Mouse (Mus musculus) forebrain, embryonic 16.5 days (tissue): ENCODE measurements around the gene P2ry12. TPM values are rescaled to one million over a fixed set of nuclear protein-coding genes. Genes with fewer than 3 reads are reported as not detected.

Experiments
- ATAC-seq: fragments of 200-750 bp; cut with Nextera tagmentation; 2 replicates; pipeline ENCODE4 v1.8.0; 2017; ENCODE audit warnings: mild to moderate bottlenecking, moderate library complexity
- H3K27ac ChIP-seq: fragments of 300-500 bp; sonication (generic); 2 replicates; pipeline ENCODE4 v1.5.1; 2014; ENCODE audit warnings: low read length, control low read depth
- H3K27me3 ChIP-seq: fragments of 300-500 bp; sonication (generic); replicated peaks from 2 replicates; pipeline ENCODE4 v1.6.1; 2014; ENCODE audit warnings: low read length; ENCODE audit not compliant: control insufficient read depth, insufficient read depth
- H3K36me3 ChIP-seq: fragments of 300-500 bp; sonication (generic); 2 replicates; pipeline ENCODE4 v1.6.1; 2014; ENCODE audit not compliant: control insufficient read depth, insufficient read depth
- H3K4me1 ChIP-seq: fragments of 300-500 bp; sonication (generic); replicated peaks from 2 replicates; pipeline ENCODE4 v1.6.1; 2014; ENCODE audit warnings: low read length; ENCODE audit not compliant: control insufficient read depth, insufficient read depth
- H3K4me2 ChIP-seq: fragments of 300-500 bp; sonication (generic); 2 replicates; pipeline ENCODE4 v1.6.1; 2014; ENCODE audit warnings: mild to moderate bottlenecking, low read length, control low read depth
- H3K4me3 ChIP-seq: fragments of 300-500 bp; sonication (generic); replicated peaks from 2 replicates; pipeline ENCODE4 v1.5.1; 2014; ENCODE audit warnings: mild to moderate bottlenecking, low read length, control low read depth
- H3K9ac ChIP-seq: fragments of 300-500 bp; sonication (generic); replicated peaks from 2 replicates; pipeline ENCODE4 v1.6.1; 2014; ENCODE audit warnings: low read depth, low read length, control low read depth
- H3K9me3 ChIP-seq: fragments of 300-500 bp; sonication (generic); 2 replicates; pipeline ENCODE4 v1.6.1; 2016; ENCODE audit warnings: low read length; ENCODE audit not compliant: control insufficient read depth
- WGBS: fragments of 180-500 bp; shearing (Covaris S2); extraction: QIAGEN DNeasy Blood & Tissue Kit; methylation state at CpG from one replicate; pipeline ENCODE4 v1.1.7; 2014; 5-methylcytosine and 5-hydroxymethylcytosine counted together
- polyA plus RNA-seq: library from polyadenylated mRNA; unstranded; fragments of >200 nt; fragmentation: Nextera tagmentation; extraction: Ambion mirVana; gene quantifications from 2 replicates; pipeline ENCODE4 v1.2.1, GENCODE M21; 2015

P2ry12 gene
- polyA plus RNA-seq, 1 experiment from 2014 or later, result 9.8 TPM

- ATAC-seq, result no peak
Measured at GRCm38 (mm10) chr3:59212404-59212803, 50.3 kb downstream of the P2ry12 start.

GRCm38 (mm10) chr3:59211784-59212183 lies 50.9 kb downstream of the P2ry12 start:
- 90% methylated on average over 8 of the region's 8 CpGs for whole genome bisulfite sequencing
- Histone ChIP-seq H3K4me2 (no peak overlapping the region), H3K36me3 (no peaks in the 10 kb centered on the region), H3K27ac (no peak overlapping the region), H3K4me3 (no peak overlapping the region), H3K9ac (no peak overlapping the region), H3K9me3 (no peaks in the 10 kb centered on the region), H3K4me1 (no peaks in the 10 kb centered on the region), H3K27me3 (no peaks in the 10 kb centered on the region)
- no peak for ATAC-seq

More at GRCm38 (mm10) chr3:59212404-59212803, 50.3 kb downstream of the P2ry12 start:
- H3K4me1 ChIP-seq, result no peaks in the 10 kb centered on the region
- no peak overlapping the region for H3K9ac ChIP-seq
- H3K27ac ChIP-seq, result no peak overlapping the region
- no peak overlapping the region for H3K4me2 ChIP-seq
- H3K9me3 ChIP-seq, result no peaks in the 10 kb centered on the region
- no peaks in the 10 kb centered on the region for H3K36me3 ChIP-seq
- no peaks in the 10 kb centered on the region for H3K27me3 ChIP-seq
- no peak overlapping the region for H3K4me3 ChIP-seq

DNA sequence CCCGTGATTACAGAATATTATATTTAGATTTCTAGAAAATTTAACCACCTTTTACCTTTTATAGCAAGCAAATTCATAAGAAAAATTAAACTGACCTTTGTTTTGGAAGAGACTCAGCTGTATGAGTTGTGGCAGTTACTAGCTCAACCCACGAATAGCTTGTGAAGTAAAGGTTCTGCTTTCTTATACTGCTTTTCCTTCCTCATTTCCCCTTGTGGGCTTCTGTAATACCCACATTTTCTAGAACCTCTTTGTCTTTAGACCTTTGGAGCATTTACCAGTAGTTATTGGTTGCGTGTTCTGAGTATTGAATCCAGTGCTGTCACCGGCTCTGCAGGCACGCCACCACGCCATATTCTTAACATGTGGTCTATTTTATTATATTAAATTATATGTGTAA lies 51.9 kb downstream of the P2ry12 start, which contains the start of gene P2ry13:
P2ry13 (minus strand) TSS at position 156 of the 400 bp plus-strand sequence.
- no peaks in the 10 kb centered on the region for H3K4me1 ChIP-seq
- H3K4me2 ChIP-seq, result no peak within 1 kb of the TSS
- H3K27ac ChIP-seq, result no peak within 1 kb of the TSS
- 95% methylated on average over 6 of the region's 6 CpGs for WGBS
- H3K27me3 ChIP-seq, result no peaks in the 10 kb centered on the region
- no peak within 1 kb of the TSS for H3K4me3 ChIP-seq
- H3K9me3 ChIP-seq, result no peaks in the 10 kb centered on the region
- no peak for ATAC-seq
- H3K9ac ChIP-seq, result no peak within 1 kb of the TSS
- no peaks in the 10 kb centered on the region for H3K36me3 ChIP-seq

DNA sequence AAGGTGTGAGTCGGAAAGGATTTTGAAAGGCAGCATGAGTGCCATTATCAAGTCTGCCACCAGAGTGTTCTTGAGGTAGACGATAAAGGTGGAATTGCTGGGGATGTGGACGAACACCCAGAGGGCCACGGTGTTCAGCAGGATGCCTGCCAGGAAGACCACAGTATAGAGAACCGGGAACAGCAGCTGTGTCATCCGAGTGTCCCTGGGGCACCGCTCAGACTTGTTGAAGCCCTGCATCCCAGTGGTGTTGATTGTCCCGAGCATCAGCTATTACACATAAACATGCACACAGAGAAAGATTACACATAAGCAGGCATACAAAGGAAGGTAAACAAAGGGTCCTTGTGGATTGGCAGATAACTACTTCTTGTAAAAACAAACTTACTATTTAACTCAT lies 52.6 kb downstream of the P2ry12 start:
- WGBS, result 74% methylated on average over 8 of the region's 8 CpGs
- no peak for ATAC-seq
- no peaks in the 10 kb centered on the region for H3K36me3 ChIP-seq

DNA sequence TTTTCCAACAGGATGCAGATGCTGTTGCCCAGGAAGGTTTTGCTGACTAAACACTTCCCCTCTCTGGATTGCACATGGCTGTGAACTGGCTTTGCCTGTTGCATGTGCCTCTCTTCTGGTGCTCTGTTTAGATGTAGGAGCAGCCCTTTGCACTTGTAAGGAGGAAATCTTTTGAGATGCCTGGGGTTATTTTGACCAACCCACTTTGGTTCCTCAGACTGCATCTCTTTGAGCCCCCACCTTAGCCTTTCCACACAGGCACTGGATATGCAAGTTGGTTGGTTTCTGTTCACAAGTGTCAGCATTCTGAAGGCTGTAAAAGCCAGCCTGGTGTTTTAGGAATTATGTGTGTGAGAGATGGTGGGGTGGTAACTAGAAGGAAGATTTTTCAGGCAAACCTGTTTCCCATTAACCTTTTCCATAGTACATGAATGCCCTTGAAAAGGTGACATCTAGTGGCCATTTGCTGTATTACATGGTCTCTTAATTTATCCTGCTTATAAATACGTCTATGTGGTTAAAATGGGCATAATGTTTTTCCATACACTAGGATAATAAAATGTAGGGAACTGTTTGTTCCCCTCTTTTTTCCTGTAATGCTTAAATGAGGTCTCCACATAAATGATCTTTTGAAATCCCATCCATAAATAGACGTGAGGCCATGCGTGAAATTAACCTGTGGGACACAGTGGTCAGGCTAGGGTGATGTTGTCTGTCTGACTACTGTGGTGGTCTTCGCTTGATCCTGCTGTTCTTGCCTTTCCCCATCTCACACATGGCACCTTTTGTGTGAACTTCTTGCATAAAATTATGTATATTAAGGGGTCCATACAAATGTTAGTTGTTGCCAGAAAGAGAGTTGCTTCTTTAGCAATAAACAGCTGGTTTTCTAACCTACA lies 53.8 kb downstream of the P2ry12 start:
- H3K36me3 ChIP-seq, result no peaks in the 10 kb centered on the region
- no peak overlapping the region for H3K4me3 ChIP-seq
- H3K4me2 ChIP-seq, result no peak overlapping the region
- WGBS, result 65% methylated on average over 4 of the region's 4 CpGs
- no peaks in the 10 kb centered on the region for H3K4me1 ChIP-seq
- no peak overlapping the region for H3K27ac ChIP-seq
- H3K27me3 ChIP-seq, result no peaks in the 10 kb centered on the region
- ATAC-seq, result peak; percentile 80
- no peaks in the 10 kb centered on the region for H3K9me3 ChIP-seq
- H3K9ac ChIP-seq, result no peak overlapping the region

More for the DNA sequence above, 52.6 kb downstream of the P2ry12 start:
- Histone ChIP-seq H3K27ac (no peak overlapping the region), H3K4me3 (no peak overlapping the region), H3K9me3 (no peaks in the 10 kb centered on the region), H3K4me1 (no peaks in the 10 kb centered on the region), H3K4me2 (no peak overlapping the region), H3K9ac (no peak overlapping the region), H3K27me3 (no peaks in the 10 kb centered on the region)

DNA sequence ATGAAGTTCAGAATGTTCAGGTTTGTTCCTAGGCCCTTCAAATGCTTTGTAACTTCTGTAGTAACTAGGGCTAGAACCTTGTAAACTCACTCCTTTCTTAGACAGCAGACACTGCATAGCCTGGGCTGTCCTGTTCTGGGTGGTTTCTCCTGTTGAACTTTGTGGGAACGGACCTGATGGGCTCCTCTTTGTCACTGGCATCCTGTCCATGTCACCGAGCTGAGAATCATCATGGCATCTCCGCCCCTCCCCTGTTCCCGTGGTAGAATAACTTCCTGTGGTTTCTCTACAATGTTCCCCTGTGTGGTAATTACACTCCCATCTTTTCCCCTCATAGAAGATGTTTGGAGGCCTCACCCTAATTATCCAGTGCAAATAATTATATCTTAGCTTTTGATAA lies 56.7 kb downstream of the P2ry12 start:
- Histone ChIP-seq H3K9ac (no peak overlapping the region), H3K27ac (no peak overlapping the region), H3K4me1 (no peaks in the 10 kb centered on the region), H3K9me3 (no peaks in the 10 kb centered on the region), H3K4me2 (no peak overlapping the region), H3K4me3 (no peak overlapping the region), H3K36me3 (no peaks in the 10 kb centered on the region), H3K27me3 (no peaks in the 10 kb centered on the region)
- ATAC-seq, result no peak
- 68% methylated on average over 4 of the region's 4 CpGs for WGBS

GRCm38 (mm10) chr3:59204719-59205503 lies 57.8 kb downstream of the P2ry12 start:
- H3K4me3 ChIP-seq, result no peak overlapping the region
- no peaks in the 10 kb centered on the region for H3K36me3 ChIP-seq
- H3K27ac ChIP-seq, result no peak overlapping the region
- WGBS, result 52% methylated on average over 11 of the region's 11 CpGs
- ATAC-seq, result 0 out of 2 replicates have a peak, but pooled peaks have one; percentile 16
- no peak overlapping the region for H3K4me2 ChIP-seq
- H3K9ac ChIP-seq, result no peak overlapping the region
- no peaks in the 10 kb centered on the region for H3K27me3 ChIP-seq
- H3K4me1 ChIP-seq, result no peaks in the 10 kb centered on the region
- H3K9me3 ChIP-seq, result no peaks in the 10 kb centered on the region

GRCm38 (mm10) chr3:59203802-59204520 lies 58.7 kb downstream of the P2ry12 start:
- Histone ChIP-seq H3K9me3 (no peaks in the 10 kb centered on the region), H3K4me2 (no peak overlapping the region), H3K4me1 (no peaks in the 10 kb centered on the region), H3K36me3 (no peaks in the 10 kb centered on the region), H3K27me3 (no peaks in the 10 kb centered on the region), H3K4me3 (no peak overlapping the region), H3K27ac (no peak overlapping the region), H3K9ac (no peak overlapping the region)
- WGBS, result 80% methylated on average over 8 of the region's 8 CpGs
- ATAC-seq, result no peak
